Comparison of ENCODE assay signal across 22 mouse cellular contexts in the genomic region with DNA sequence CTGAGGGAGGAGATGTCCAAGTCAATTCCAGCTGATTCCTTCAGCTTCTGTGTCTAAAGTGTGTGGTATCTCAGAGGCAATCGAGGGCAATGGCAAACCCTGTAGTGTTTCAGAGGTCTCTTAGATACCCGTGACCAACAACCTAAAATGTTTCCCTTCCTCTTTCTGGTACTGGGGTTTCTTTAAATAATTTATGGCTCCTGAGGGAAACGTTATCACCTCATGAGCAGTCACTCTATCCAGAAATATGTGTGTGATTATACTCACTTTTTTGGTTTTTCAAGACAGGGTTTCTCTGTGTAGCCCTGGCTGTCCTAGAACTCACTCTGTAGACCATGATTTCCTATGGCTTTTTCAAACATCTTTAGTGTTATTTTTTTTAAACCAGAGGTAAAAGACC. TPM values are rescaled to one million over a fixed set of nuclear protein-coding genes. Genes with fewer than 3 reads are reported as not detected.
A peak's percentile ranks its signal among the peaks of the same experiment; 100 is the strongest.
DNase-seq lines count a peak whose midpoint lies in the region; ATAC-seq and TF ChIP-seq lines count a peak whose summit lies in the region.
"Had no signal": no experiment of that assay in that cellular context is flagged by ENCODE, and none has a peak within 500 bp of the region (broad histone marks: within the 10 kb centered on the region; RNA-seq: fewer than 3 reads in every experiment).

No protein-coding gene starts in this region.

- no peaks in the 10 kb centered on the region for H3K27me3 ChIP-seq in CH12.LX (replicated peaks)
- H3K27me3 ChIP-seq in heart, adult 2 months (ENCODE audit: control insufficient read depth, insufficient read depth, low read length), result no peaks in the 10 kb centered on the region
- H3K27me3 ChIP-seq: embryonic facial prominence, embryonic 12.5 days; forebrain, embryonic 12.5 days had no signal

- no peak overlapping the region for H3K27ac ChIP-seq in CH12.LX (ENCODE audit: insufficient read depth, low read depth)
- H3K27ac ChIP-seq in heart, adult 2 months, result no peak overlapping the region
- H3K27ac ChIP-seq: embryonic facial prominence, embryonic 10.5 days; embryonic facial prominence, embryonic 12.5 days; forebrain, embryonic 12.5 days had no signal

- no peaks in the 10 kb centered on the region for H3K9me3 ChIP-seq in CH12.LX (replicated peaks; ENCODE audit: low read length)
- H3K9me3 ChIP-seq: embryonic facial prominence, embryonic 10.5 days; embryonic facial prominence, embryonic 12.5 days; forebrain, embryonic 12.5 days had no signal

- H3K4me1 ChIP-seq in CH12.LX (ENCODE audit: control insufficient read depth in 1 of 2, insufficient read depth in 2 of 2), result peaks cover 3 to 20% of the 10 kb centered on the region in 2 experiments; a peak in 3 of 4 replicates
- no peaks in the 10 kb centered on the region for H3K4me1 ChIP-seq in heart, adult 2 months (ENCODE audit: control insufficient read depth, insufficient read depth, low read length)
- H3K4me1 ChIP-seq: embryonic facial prominence, embryonic 12.5 days had no signal

- DNase-seq in CH12.LX (ENCODE audit: extremely low read depth) (peak; percentile 37), MEL-GATA-1-ER (ENCODE audit: extremely low read depth, low read depth) (peak; percentile 65)
- DNase-seq in heart, adult 2 months, result no peak
- no peak for DNase-seq in kidney, postnatal 4 days
- no peak for DNase-seq in embryo, embryonic 10.5 days (ENCODE audit: low spot score)
- DNase-seq in left cerebral cortex, adult 11 months (ENCODE audit: low spot score), result no peak
- DNase-seq: adrenal gland, adult 8-10 months; adrenal gland, postnatal 14 days; adrenal gland, postnatal 36 days; B cell, adult 2 months; cerebellum, adult 11-12 months; cerebellum, adult 2 months; cerebellum, adult 9-10 months; cerebellum, postnatal 10 days; cerebellum, postnatal 25 days had no signal

- 76% methylated on average over 3 of the region's 3 CpGs for WGBS in heart, adult 2 months

- no peak for TF ChIP-seq POLR2A in CH12.LX (IDR thresholded peaks at IDR 0.05; ENCODE audit: low read depth, low read length)
- TF ChIP-seq POLR2A in heart, adult 2 months (IDR thresholded peaks at IDR 0.05; ENCODE audit: insufficient read depth, low read depth, low read length), result no peak

- no peak overlapping the region for H3K4me2 ChIP-seq in CH12.LX (ENCODE audit: insufficient read depth, low read depth, poor library complexity, severe bottlenecking)
- H3K4me2 ChIP-seq: embryonic facial prominence, embryonic 12.5 days; forebrain, embryonic 12.5 days had no signal

- TF ChIP-seq EP300 in CH12.LX (IDR thresholded peaks at IDR 0.05; ENCODE audit: low read length), result no peak
- TF ChIP-seq EP300 in heart, adult 2 months (IDR thresholded peaks at IDR 0.05; ENCODE audit: insufficient read depth, low read depth, low read length), result no peak

- ATAC-seq in common myeloid progenitor, adult 5-6 weeks (replicated peaks; ENCODE audit: low read depth, poor library complexity, severe bottlenecking), result peak; percentile 14; the same call in 1 of the 2 replicates
- ATAC-seq: CD4-positive, CD25-positive, alpha-beta regulatory T cell, adult 4 months; forebrain, embryonic 14.5 days; forebrain, embryonic 16.5 days had no signal

- dilution Hi-C loops in CH12.LX (cut with MboI; ENCODE audit: extremely low pct_ligation_motif_present, extremely low pct_unique_long_range_greater_than_20kb, low sequenced_read_pairs), result no loop called here

- peaks cover 0 to 6% of the 10 kb centered on the region in 2 experiments for H3K36me3 ChIP-seq in CH12.LX (replicated peaks in 1 of 2; ENCODE audit: control insufficient read depth in 1 of 2, insufficient read depth in 1 of 2, low read length in 1 of 2)
- H3K36me3 ChIP-seq in heart, adult 2 months (ENCODE audit: control insufficient read depth, insufficient read depth, low read length), result no peaks in the 10 kb centered on the region
- H3K36me3 ChIP-seq: embryonic facial prominence, embryonic 10.5 days; embryonic facial prominence, embryonic 12.5 days; forebrain, embryonic 12.5 days had no signal

- no peak for TF ChIP-seq RAD21 in CH12.LX (IDR thresholded peaks at IDR 0.05; ENCODE audit: low read depth, low read length)

- intact Hi-C loops in heart, adult 2 months (cut with DNase I), result loop anchor here (10.0 kb wide), 1 partner anchor 408 kb away; the partner anchor contains the start of gene Fopnl

- H3K9ac ChIP-seq in CH12.LX (ENCODE audit: insufficient read depth, low read depth), result no peak overlapping the region
- no peak overlapping the region for H3K9ac ChIP-seq in heart, adult 2 months (ENCODE audit: low read depth, low read length)
- H3K9ac ChIP-seq: embryonic facial prominence, embryonic 12.5 days; forebrain, embryonic 12.5 days had no signal

- peaks cover 4% of the 10 kb centered on the region for H3K79me2 ChIP-seq in CH12.LX (replicated peaks; ENCODE audit: control insufficient read depth, extremely low read depth, insufficient read depth, poor library complexity, severe bottlenecking)
- H3K79me2 ChIP-seq in heart, adult 2 months (replicated peaks; ENCODE audit: control insufficient read depth, insufficient read depth, low read length), result no peaks in the 10 kb centered on the region

- no peak for TF ChIP-seq CTCF in CH12.LX (conservative IDR thresholded peaks at IDR 0.05 in 1 of 2, IDR thresholded peaks at IDR 0.05 in 1 of 2; ENCODE audit: low read depth in 2 of 2, low read length in 2 of 2)
- no peak for TF ChIP-seq CTCF in heart, adult 2 months (IDR thresholded peaks at IDR 0.05)

- in situ Hi-C loops in CH12.LX (cut with MboI; ENCODE audit: low pct_ligation_motif_present, low pct_unique_long_range_greater_than_20kb, low sequenced_read_pairs), result no loop called here

- H3K4me3 ChIP-seq in CH12.LX (replicated peaks in 1 of 3; ENCODE audit: low read depth in 2 of 3, low read length in 2 of 3, poor library complexity in 1 of 3), result no peak overlapping the region
- H3K4me3 ChIP-seq in heart, adult 2 months, result no peak overlapping the region
- H3K4me3 ChIP-seq: embryonic facial prominence, embryonic 10.5 days; embryonic facial prominence, embryonic 12.5 days; forebrain, embryonic 12.5 days had no signal

TF ChIP-seq in CH12.LX, 34 proteins besides CTCF, POLR2A, EP300 and RAD21:
- TF ChIP-seq BHLHE40 (IDR thresholded peaks at IDR 0.05; ENCODE audit: low read depth, low read length), result peak; percentile 49; the same call in 1 of the 2 replicates
- TF ChIP-seq ELF1 (IDR thresholded peaks at IDR 0.05; ENCODE audit: low read depth, low read length), result no peak

RNA-seq across cellular contexts. Expression of gene Mpv17l, which starts 4.3 kb away (rescaled TPM):
- 0.51 and 0.88 TPM in 2 replicates for total RNA-seq in CH12.LX (2012; rRNA removed)
- 1.3 and 1.4 TPM in 2 replicates for total RNA-seq in CH12.LX (2014; rRNA removed)
- polyA plus RNA-seq in CH12.LX (2012; ENCODE audit: insufficient read length, low read depth), result 0.69 and 1.00 TPM in 2 replicates
- total RNA-seq in common myeloid progenitor, adult 5-6 weeks (2017), result 0.78 and 0.87 TPM in 2 replicates
- total RNA-seq in heart, adult 2 months (2021), result 1 to 10 TPM; 1.1 to 1.4 TPM
- polyA plus RNA-seq in heart, adult 2 months (2012; rRNA removed), result 1.6 and 2.3 TPM in 2 replicates

RNA-seq across cellular contexts. Expression of gene Pdxdc1, which starts 4.4 kb away (rescaled TPM):
- total RNA-seq in CH12.LX (2012; rRNA removed), result 80.9 and 86.9 TPM in 2 replicates
- 71.4 and 78.5 TPM in 2 replicates for total RNA-seq in CH12.LX (2014; rRNA removed)
- 109 and 125 TPM in 2 replicates for polyA plus RNA-seq in CH12.LX (2012; ENCODE audit: insufficient read length, low read depth)
- total RNA-seq in common myeloid progenitor, adult 5-6 weeks (2017), result 74.9 and 85.5 TPM in 2 replicates
- 10 to 100 TPM; 71.3 to 92.7 TPM for total RNA-seq in heart, adult 2 months (2021)
- polyA plus RNA-seq in heart, adult 2 months (2012; rRNA removed), result 67.3 and 111 TPM in 2 replicates

Comparison
In these comparisons a context has a peak if more than half of its experiments do, and no peak if none do; other contexts are left out.
1. DNase-seq: peak in CH12.LX (single experiment) and MEL-GATA-1-ER (single experiment); none in heart, adult 2 months (0 of 2), kidney, postnatal 4 days (0 of 2), embryo, embryonic 10.5 days (single experiment) and left cerebral cortex, adult 11 months (single experiment).